Mouse (Mus musculus) lung, postnatal 0 days (tissue): ENCODE data around the gene Slc9b2. TPM values are rescaled to one million over a fixed set of nuclear protein-coding genes. Genes with fewer than 3 reads are reported as not detected.
A peak's percentile ranks its signal among the peaks of the same experiment; 100 is the strongest.

Source experiments
- ATAC-seq: fragments of 200-750 bp; cut with Nextera tagmentation; 2 replicates; pipeline ENCODE4 v1.8.0; 2017; ENCODE audit warnings: moderate library complexity
- DNase-seq: peaks from one replicate; pipeline ENCODE4 v3.0.0-alpha.2; 2016; ENCODE audit warnings: low spot score
- H3K27ac ChIP-seq: fragments of 300-500 bp; sonication (generic); 2 replicates; pipeline ENCODE4 v1.5.1; 2014; ENCODE audit warnings: antibody characterized with exemption, mild to moderate bottlenecking, low read length, mixed read lengths
- H3K27me3 ChIP-seq: fragments of 300-500 bp; sonication (generic); replicated peaks from 2 replicates; pipeline ENCODE4 v1.6.1; 2014; ENCODE audit warnings: low read length, mixed read lengths; ENCODE audit not compliant: insufficient read depth
- H3K36me3 ChIP-seq: fragments of 300-500 bp; sonication (generic); 2 replicates; pipeline ENCODE4 v1.6.1; 2014; ENCODE audit warnings: low read length, mixed read lengths; ENCODE audit not compliant: insufficient read depth
- H3K4me1 ChIP-seq: fragments of 300-500 bp; sonication (generic); 2 replicates; pipeline ENCODE4 v1.6.1; 2014; ENCODE audit warnings: antibody characterized with exemption, low read depth, low read length, mixed read lengths; ENCODE audit not compliant: insufficient read depth
- H3K4me2 ChIP-seq: fragments of 300-500 bp; sonication (generic); replicated peaks from 2 replicates; pipeline ENCODE4 v1.6.1; 2014; ENCODE audit warnings: low read depth, mild to moderate bottlenecking, low read length, moderate library complexity, mixed read lengths
- H3K4me3 ChIP-seq: fragments of 300-500 bp; sonication (generic); 2 replicates; pipeline ENCODE4 v1.5.1; 2014; ENCODE audit warnings: low read depth, low read length
- H3K9ac ChIP-seq: fragments of 300-500 bp; sonication (generic); replicated peaks from 2 replicates; pipeline ENCODE4 v1.6.1; 2014; ENCODE audit warnings: low read depth, mild to moderate bottlenecking
- H3K9me3 ChIP-seq: fragments of 300-500 bp; sonication (generic); 2 replicates; pipeline ENCODE4 v1.6.1; 2016; ENCODE audit warnings: low read length, mixed read lengths
- CTCF ChIP-seq: IDR thresholded peaks from 2 replicates; pipeline ENCODE4 v1.5.1; 2016; ENCODE audit warnings: antibody characterized with exemption, mild to moderate bottlenecking
- EP300 ChIP-seq: IDR thresholded peaks from 2 replicates; pipeline ENCODE4 v1.6.1; 2016; ENCODE audit warnings: antibody characterized with exemption, mild to moderate bottlenecking, control low read depth
- WGBS: fragments of 180-500 bp; shearing (Covaris S2); extraction: QIAGEN DNeasy Blood & Tissue Kit; methylation state at CpG from one replicate; pipeline ENCODE4 v1.1.7; 2014; 5-methylcytosine and 5-hydroxymethylcytosine counted together
- polyA plus RNA-seq: library from polyadenylated mRNA; unstranded; fragments of >200 nt; fragmentation: Nextera tagmentation; extraction: Ambion mirVana; gene quantifications from 2 replicates; pipeline ENCODE4 v1.2.1, GENCODE M21; 2015

Gene Slc9b2
- polyA plus RNA-seq, 1 experiment from 2014 or later, result 0.26 TPM

DNA sequence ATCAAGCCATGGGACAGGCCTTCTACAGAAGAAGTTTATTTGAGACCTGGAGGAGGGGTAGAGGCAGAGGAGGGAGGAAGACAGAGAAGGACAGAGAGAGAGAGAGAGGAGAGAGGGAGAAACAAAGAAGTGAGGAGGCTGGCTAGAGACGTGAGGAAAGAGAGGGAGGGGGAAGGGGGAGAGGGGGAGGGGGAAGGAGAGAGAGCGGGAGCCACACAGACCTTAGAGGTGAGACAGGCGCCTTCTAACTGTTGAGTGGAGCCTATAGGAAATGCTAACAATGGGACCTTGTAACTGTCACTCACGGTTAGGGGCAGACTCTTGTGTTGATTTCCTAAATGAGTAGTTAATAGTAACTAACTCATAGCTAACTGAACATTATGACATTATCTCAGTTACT is 26.3 kb downstream of the Slc9b2 start:
- Histone ChIP-seq H3K27ac (no peak overlapping the region), H3K4me1 (no peaks in the 10 kb centered on the region), H3K27me3 (no peaks in the 10 kb centered on the region), H3K4me3 (no peak overlapping the region), H3K9ac (no peak overlapping the region), H3K4me2 (no peak overlapping the region), H3K9me3 (no peaks in the 10 kb centered on the region), H3K36me3 (no peaks in the 10 kb centered on the region)
- ATAC-seq, result no peak
- no peak for DNase-seq
- TF ChIP-seq CTCF (no peak), EP300 (no peak)
- WGBS, result 29% methylated on average over 4 of the region's 4 CpGs

DNA sequence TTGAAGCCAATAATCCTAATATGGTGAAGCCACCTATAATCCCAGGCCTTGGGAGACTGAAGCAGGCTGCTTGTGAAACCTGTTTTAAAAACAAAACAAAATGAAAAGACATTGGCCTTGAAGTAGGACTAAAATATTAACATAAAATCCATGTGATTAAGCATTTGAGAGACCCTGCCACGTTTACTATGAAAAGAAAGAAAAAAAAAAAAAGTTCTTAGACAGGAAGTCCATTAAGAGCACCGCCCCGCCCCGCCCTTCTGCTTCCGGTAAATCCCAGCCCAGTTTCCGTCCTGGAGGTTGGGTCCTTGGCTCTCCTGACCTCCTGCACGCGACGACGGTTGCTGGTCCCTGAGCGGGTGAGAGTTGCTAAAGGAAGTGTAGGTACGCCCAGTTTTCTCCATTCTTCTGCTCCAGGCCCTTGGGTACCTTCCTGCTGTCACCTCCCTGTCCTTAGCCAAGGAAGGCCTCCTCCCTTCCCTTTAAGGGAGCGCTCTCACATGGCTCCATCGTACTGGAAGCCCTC is 40.3 kb downstream of the Slc9b2 start, which contains the start of gene Slc9b1:
Gene Slc9b1 (plus strand): TSS at position 291 of the 526 bp plus-strand sequence.
- Histone ChIP-seq H3K4me2 (no peak within 1 kb of the TSS), H3K27me3 (no peaks in the 10 kb centered on the region), H3K9me3 (no peaks in the 10 kb centered on the region), H3K4me1 (no peaks in the 10 kb centered on the region), H3K9ac (no peak within 1 kb of the TSS), H3K27ac (no peak within 1 kb of the TSS), H3K36me3 (no peaks in the 10 kb centered on the region), H3K4me3 (no peak within 1 kb of the TSS)
- DNase-seq (peak; percentile 8), ATAC-seq (no peak; the same call in 1 of the 2 replicates)
- no peak for TF ChIP-seq EP300
- TF ChIP-seq CTCF, result no peak
- WGBS, result 58% methylated on average over 14 of the region's 14 CpGs

DNA sequence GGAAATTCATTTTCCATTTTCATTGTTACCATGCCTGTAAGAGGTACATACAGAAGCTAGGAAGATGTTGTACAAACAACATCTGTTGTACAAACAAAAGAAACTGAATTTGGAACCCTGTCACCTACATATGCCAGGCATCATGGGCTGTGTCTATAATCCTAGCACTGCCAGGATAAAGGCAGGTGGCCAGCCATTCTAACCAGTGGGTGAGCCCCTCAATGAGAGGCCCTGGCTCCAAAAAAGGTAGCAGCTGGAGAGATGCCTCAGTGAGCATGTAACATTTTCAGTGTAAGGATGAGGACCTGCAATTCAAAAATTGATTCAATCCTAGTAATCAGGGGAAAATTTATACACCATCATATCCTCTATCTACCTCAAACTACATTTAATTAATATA is 41.5 kb downstream of the Slc9b2 start:
- no peaks in the 10 kb centered on the region for H3K9me3 ChIP-seq
- H3K4me3 ChIP-seq, result no peak overlapping the region
- no peaks in the 10 kb centered on the region for H3K27me3 ChIP-seq
- TF ChIP-seq EP300, result no peak
- no peaks in the 10 kb centered on the region for H3K4me1 ChIP-seq
- H3K36me3 ChIP-seq, result no peaks in the 10 kb centered on the region
- H3K9ac ChIP-seq, result no peak overlapping the region
- ATAC-seq, result no peak
- no peak overlapping the region for H3K4me2 ChIP-seq
- no peak overlapping the region for H3K27ac ChIP-seq
- DNase-seq, result no peak

DNA sequence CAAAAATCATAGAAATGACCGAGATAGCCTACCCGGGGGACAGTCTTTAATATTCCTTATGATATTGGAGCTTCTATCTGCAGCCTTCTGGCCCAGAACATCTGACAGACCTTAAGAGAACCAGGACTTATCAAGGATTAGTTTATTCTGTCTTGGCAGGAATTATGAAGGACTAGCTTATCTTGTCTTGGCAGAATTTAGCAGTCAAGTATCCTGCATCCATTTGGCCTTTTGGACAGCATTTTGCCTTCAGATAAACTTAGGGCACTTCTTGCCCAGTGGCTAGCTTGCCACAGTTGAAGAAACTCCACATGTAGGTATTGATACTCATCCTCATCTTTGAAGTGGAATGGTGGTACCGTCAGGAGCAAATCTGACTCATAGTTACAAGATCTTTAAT is 44.4 kb downstream of the Slc9b2 start:
- ATAC-seq (no peak), DNase-seq (no peak)
- Histone ChIP-seq H3K27me3 (no peaks in the 10 kb centered on the region), H3K4me3 (no peak overlapping the region), H3K4me1 (no peaks in the 10 kb centered on the region), H3K4me2 (no peak overlapping the region), H3K9me3 (no peaks in the 10 kb centered on the region), H3K36me3 (no peaks in the 10 kb centered on the region), H3K9ac (no peak overlapping the region), H3K27ac (no peak overlapping the region)
- no peak for TF ChIP-seq CTCF
- no peak for TF ChIP-seq EP300
- 86% methylated on average over 3 of the region's 3 CpGs for WGBS

DNA sequence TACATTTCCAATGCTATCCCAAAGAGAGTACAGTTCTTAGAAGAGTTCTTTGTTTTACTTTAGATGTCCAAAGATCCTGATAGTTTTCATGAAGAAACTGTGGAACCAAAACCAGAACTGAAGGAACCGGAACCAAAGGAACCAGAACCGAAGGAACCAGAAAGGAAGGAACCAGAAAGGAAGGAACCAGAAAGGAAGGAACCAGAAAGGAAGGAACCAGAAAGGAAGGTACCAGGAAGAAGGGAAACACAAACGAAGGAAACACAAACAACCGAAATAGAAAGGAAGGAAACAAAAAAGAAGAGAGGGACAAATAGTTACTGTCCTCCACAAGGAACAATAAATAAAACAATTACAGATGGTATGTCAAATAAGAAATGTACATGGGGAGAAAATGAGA is 49.9 kb downstream of the Slc9b2 start:
- Histone ChIP-seq H3K9me3 (no peaks in the 10 kb centered on the region), H3K9ac (no peak overlapping the region), H3K4me1 (no peaks in the 10 kb centered on the region), H3K27ac (no peak overlapping the region), H3K4me3 (no peak overlapping the region), H3K36me3 (no peaks in the 10 kb centered on the region), H3K27me3 (no peaks in the 10 kb centered on the region), H3K4me2 (no peak overlapping the region)
- ATAC-seq (no peak), DNase-seq (no peak)
- TF ChIP-seq CTCF (no peak), EP300 (no peak)
- WGBS, result 71% methylated on average over 4 of the region's 4 CpGs

DNA sequence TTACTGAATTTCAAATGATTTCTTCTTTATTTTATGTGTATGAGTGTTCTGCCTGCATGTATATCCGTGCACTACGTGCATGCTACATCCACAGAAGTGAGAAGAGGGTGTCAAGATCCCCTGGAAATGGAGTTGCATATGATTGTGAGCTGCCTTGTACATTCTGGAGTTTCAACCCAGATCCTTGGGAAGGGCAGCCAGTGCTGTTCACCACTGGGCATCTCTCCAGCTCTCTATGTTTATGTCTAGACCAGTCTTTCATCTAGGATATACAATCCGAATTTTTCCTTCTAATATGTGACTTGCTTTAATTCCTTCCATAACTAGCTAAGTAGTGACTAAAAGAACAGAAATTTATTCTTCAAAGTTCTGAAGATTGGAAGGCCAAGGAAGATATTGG is 68.3 kb downstream of the Slc9b2 start:
- DNase-seq, result no peak
- H3K9me3 ChIP-seq, result no peaks in the 10 kb centered on the region
- no peaks in the 10 kb centered on the region for H3K27me3 ChIP-seq
- no peak for ATAC-seq
- no peak for TF ChIP-seq CTCF
- TF ChIP-seq EP300, result no peak
- no peak overlapping the region for H3K4me2 ChIP-seq
- 57% methylated on average over 3 of the region's 3 CpGs for WGBS
- H3K4me3 ChIP-seq, result no peak overlapping the region
- no peaks in the 10 kb centered on the region for H3K36me3 ChIP-seq
- H3K9ac ChIP-seq, result no peak overlapping the region
- no peak overlapping the region for H3K27ac ChIP-seq
- H3K4me1 ChIP-seq, result no peaks in the 10 kb centered on the region

DNA sequence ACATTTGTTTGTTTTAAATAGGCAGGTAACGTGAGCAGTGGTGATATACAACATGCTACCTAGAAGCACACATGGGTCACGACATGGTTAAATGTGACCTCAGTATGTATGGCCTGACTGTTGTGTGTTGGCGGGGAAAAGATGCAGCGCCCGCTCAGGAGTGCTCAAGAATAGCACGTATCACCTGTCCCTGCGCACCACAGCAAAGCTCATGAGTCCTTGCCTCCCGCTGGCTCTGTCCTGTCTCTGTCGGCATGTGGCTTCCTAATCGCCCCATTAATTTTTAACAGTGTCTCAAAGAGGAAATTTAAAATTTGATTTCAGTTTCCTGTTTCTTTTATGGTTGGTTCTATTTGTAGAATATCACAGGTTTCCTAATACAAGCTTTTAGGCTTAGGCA is 69.9 kb downstream of the Slc9b2 start:
- DNase-seq (no peak), ATAC-seq (no peak)
- H3K27me3 ChIP-seq, result no peaks in the 10 kb centered on the region
- H3K4me1 ChIP-seq, result no peaks in the 10 kb centered on the region
- no peak overlapping the region for H3K9ac ChIP-seq
- no peak overlapping the region for H3K4me2 ChIP-seq
- no peak overlapping the region for H3K27ac ChIP-seq
- no peak overlapping the region for H3K4me3 ChIP-seq
- H3K36me3 ChIP-seq, result no peaks in the 10 kb centered on the region
- 70% methylated on average over 10 of the region's 10 CpGs for WGBS
- TF ChIP-seq CTCF, result no peak
- TF ChIP-seq EP300, result no peak
- H3K9me3 ChIP-seq, result no peaks in the 10 kb centered on the region
